Mouse (Mus musculus) C2C12 (cell line): ENCODE results near the gene Pmpca.

Experiments used
- CTCF ChIP-seq: IDR thresholded peaks from one replicate; pipeline ENCODE4 v1.5.1; 2011; ENCODE audit not compliant: control insufficient read depth, insufficient read depth, insufficient read length
- MAX ChIP-seq: IDR thresholded peaks from one replicate; pipeline ENCODE4 v1.6.1; 2011; ENCODE audit warnings: mild to moderate bottlenecking, control low read depth

GRCm38 (mm10) chr2:26360772-26361171, 28.4 kb upstream of the Pmpca start, which contains the start of gene Card9:
- TF ChIP-seq CTCF (no peak), MAX (no peak)
